Mouse (Mus musculus) MEL (cell line): Measurements from ENCODE around the gene Tnfrsf19. TPM values are rescaled to one million over a fixed set of nuclear protein-coding genes. Genes with fewer than 3 reads are reported as not detected.

Source experiments
- DNase-seq: peaks from one replicate; pipeline ENCODE4 v3.0.0; 2011; ENCODE audit warnings: low read depth, low spot score
- H3K27ac ChIP-seq: 2 replicates; pipeline ENCODE4 v1.5.1; 2012; ENCODE audit warnings: low read depth, mild to moderate bottlenecking, control low read depth, low read length, moderate library complexity; ENCODE audit not compliant: control insufficient read depth
- H3K27me3 ChIP-seq, 2 experiments: fragments of 150-350 bp in 1 of 2; sonication (generic) in 1 of 2; 2 replicates each; pipeline ENCODE4 v1.6.1; 2012; ENCODE audit warnings: low read length in 2 of 2, mild to moderate bottlenecking in 2 of 2, improper control_type of control experiment in 1 of 2, moderate library complexity in 1 of 2; ENCODE audit not compliant: insufficient read depth in 2 of 2, control insufficient read depth in 1 of 2
- H3K36me3 ChIP-seq, 2 experiments: 2 replicates each; pipeline ENCODE4 v1.6.1; 2012 to 2014; ENCODE audit warnings: low read length in 2 of 2, improper control_type of control experiment in 1 of 2, inconsistent platforms in 1 of 2, mild to moderate bottlenecking in 1 of 2; ENCODE audit not compliant: insufficient read depth in 2 of 2, control insufficient read depth in 1 of 2
- H3K4me1 ChIP-seq, 2 experiments: fragments of 150-350 bp in 1 of 2; sonication (generic) in 1 of 2; 2 replicates each; pipeline ENCODE4 v1.6.1; 2012; ENCODE audit warnings: low read length in 2 of 2, improper control_type of control experiment in 1 of 2, mild to moderate bottlenecking in 1 of 2; ENCODE audit not compliant: insufficient read depth in 2 of 2, control insufficient read depth in 1 of 2
- H3K4me3 ChIP-seq, 2 experiments: fragments of 150-350 bp in 1 of 2; sonication (generic) in 1 of 2; 2 replicates each; pipeline ENCODE4 v1.5.1; 2012; ENCODE audit warnings: low read depth in 2 of 2, low read length in 2 of 2, mild to moderate bottlenecking in 2 of 2, moderate library complexity in 2 of 2, control low read depth in 1 of 2, improper control_type of control experiment in 1 of 2; ENCODE audit not compliant: control insufficient read depth in 1 of 2, insufficient read depth in 1 of 2
- H3K79me2 ChIP-seq: 2 replicates; pipeline ENCODE4 v1.6.1; 2012; ENCODE audit warnings: mild to moderate bottlenecking, low read length, moderate library complexity; ENCODE audit not compliant: control insufficient read depth, poor library complexity, insufficient read depth
- H3K9ac ChIP-seq: 2 replicates; pipeline ENCODE4 v1.6.1; 2012; ENCODE audit warnings: low read depth, mild to moderate bottlenecking, control low read depth, low read length, moderate library complexity; ENCODE audit not compliant: control insufficient read depth, poor library complexity, severe bottlenecking
- H3K9me3 ChIP-seq: fragments of 150-350 bp; sonication (generic); replicated peaks from 2 replicates; pipeline ENCODE4 v1.6.1; 2012; ENCODE audit warnings: mild to moderate bottlenecking, low read length, improper control_type of control experiment, moderate library complexity; ENCODE audit not compliant: insufficient read depth
- BHLHE40 ChIP-seq: IDR thresholded peaks from 2 replicates; pipeline ENCODE4 v1.6.1; 2012; ENCODE audit warnings: low read depth, mild to moderate bottlenecking, inconsistent platforms, low read length, improper control_type of control experiment, borderline replicate concordance
- CHD1 ChIP-seq: IDR thresholded peaks from 2 replicates; pipeline ENCODE4 v1.6.1; 2012; ENCODE audit warnings: low read depth, mild to moderate bottlenecking, inconsistent platforms, low read length, improper control_type of control experiment
- CTCF ChIP-seq, 3 experiments: IDR thresholded peaks in 2 of 3; conservative IDR thresholded peaks in 1 of 3; 2 replicates each; pipeline ENCODE4 v1.5.1; 2011 to 2012; ENCODE audit warnings: low read length in 3 of 3, low read depth in 2 of 3, mild to moderate bottlenecking in 2 of 3, improper control_type of control experiment in 1 of 3, inconsistent platforms in 1 of 3, mixed read lengths in 1 of 3, moderate library complexity in 1 of 3; ENCODE audit not compliant: control insufficient read depth in 1 of 3, insufficient read depth in 1 of 3, poor library complexity in 1 of 3, severe bottlenecking in 1 of 3
- E2F4 ChIP-seq: IDR thresholded peaks from 2 replicates; pipeline ENCODE4 v1.6.1; 2011; ENCODE audit warnings: low read depth, low read length, improper control_type of control experiment, borderline replicate concordance
- EP300 ChIP-seq, 2 experiments: IDR thresholded peaks; 2 replicates each; pipeline ENCODE4 v1.6.1; 2011; ENCODE audit warnings: improper control_type of control experiment in 2 of 2, low read length in 2 of 2, low read depth in 1 of 2, mild to moderate bottlenecking in 1 of 2
- ETS1 ChIP-seq: IDR thresholded peaks from 2 replicates; pipeline ENCODE4 v1.6.1; 2012; ENCODE audit warnings: low read depth, mild to moderate bottlenecking, inconsistent platforms, low read length, improper control_type of control experiment, moderate library complexity
- GABPA ChIP-seq: IDR thresholded peaks from 2 replicates; pipeline ENCODE4 v1.6.1; 2012; ENCODE audit warnings: low read depth, mild to moderate bottlenecking, inconsistent platforms, low read length, improper control_type of control experiment, moderate library complexity
- GATA1 ChIP-seq: IDR thresholded peaks from 2 replicates; pipeline ENCODE4 v1.6.1; 2011; ENCODE audit warnings: low read depth, low read length, improper control_type of control experiment
- HCFC1 ChIP-seq: IDR thresholded peaks from 2 replicates; pipeline ENCODE4 v1.6.1; 2012; ENCODE audit warnings: low read depth, mild to moderate bottlenecking, inconsistent platforms, low read length, improper control_type of control experiment, moderate library complexity
- JUND ChIP-seq: IDR thresholded peaks from 2 replicates; pipeline ENCODE4 v1.6.1; 2011; ENCODE audit warnings: low read depth, mild to moderate bottlenecking, improper control_type of control experiment, low read length
- KAT2A ChIP-seq: conservative IDR thresholded peaks from 2 replicates; pipeline ENCODE4 v1.6.1; 2012; ENCODE audit warnings: low read depth, low read length, improper control_type of control experiment, inconsistent platforms
- MAFK ChIP-seq: IDR thresholded peaks from 2 replicates; pipeline ENCODE4 v1.6.1; 2011; ENCODE audit warnings: low read depth, mild to moderate bottlenecking, low read length, improper control_type of control experiment, borderline replicate concordance
- MAX ChIP-seq: IDR thresholded peaks from 2 replicates; pipeline ENCODE4 v1.6.1; 2011; ENCODE audit warnings: low read length, improper control_type of control experiment
- MAZ ChIP-seq: IDR thresholded peaks from 2 replicates; pipeline ENCODE4 v1.6.1; 2012; ENCODE audit warnings: low read depth, mild to moderate bottlenecking, inconsistent platforms, low read length, improper control_type of control experiment
- MXI1 ChIP-seq: IDR thresholded peaks from 2 replicates; pipeline ENCODE4 v1.6.1; 2011; ENCODE audit warnings: mild to moderate bottlenecking, low read depth, low read length, improper control_type of control experiment
- MYB ChIP-seq: IDR thresholded peaks from 2 replicates; pipeline ENCODE4 v1.6.1; 2011; ENCODE audit warnings: mild to moderate bottlenecking, low read depth, low read length, improper control_type of control experiment
- NELFE ChIP-seq: IDR thresholded peaks from 2 replicates; pipeline ENCODE4 v1.6.1; 2011; ENCODE audit warnings: low read depth, low read length, improper control_type of control experiment
- NRF1 ChIP-seq: IDR thresholded peaks from 2 replicates; pipeline ENCODE4 v1.6.1; 2014; ENCODE audit warnings: low read depth, mild to moderate bottlenecking, inconsistent platforms, low read length, improper control_type of control experiment, moderate library complexity; ENCODE audit not compliant: poor library complexity, insufficient read depth, severe bottlenecking
- POLR2AphosphoS5 ChIP-seq: IDR thresholded peaks from 2 replicates; pipeline ENCODE4 v1.6.1; 2012; ENCODE audit warnings: low read depth, borderline replicate concordance, mild to moderate bottlenecking, inconsistent platforms, low read length, moderate library complexity, mixed read lengths
- SIN3A ChIP-seq: IDR thresholded peaks from 2 replicates; pipeline ENCODE4 v1.6.1; 2012; ENCODE audit warnings: low read length, improper control_type of control experiment, inconsistent platforms
- SMC3 ChIP-seq: IDR thresholded peaks from 2 replicates; pipeline ENCODE4 v1.6.1; 2011; ENCODE audit warnings: low read depth, low read length, improper control_type of control experiment
- TCF12 ChIP-seq: IDR thresholded peaks from 2 replicates; pipeline ENCODE4 v1.6.1; 2014; ENCODE audit warnings: low read depth, mild to moderate bottlenecking, inconsistent platforms, low read length, improper control_type of control experiment, moderate library complexity
- USF1 ChIP-seq: IDR thresholded peaks from 2 replicates; pipeline ENCODE4 v1.6.1; 2014; ENCODE audit warnings: low read depth, mild to moderate bottlenecking, inconsistent platforms, low read length, improper control_type of control experiment, moderate library complexity
- USF2 ChIP-seq, 2 experiments: IDR thresholded peaks; 2 replicates each; pipeline ENCODE4 v1.6.1; 2011 to 2012; ENCODE audit warnings: improper control_type of control experiment in 2 of 2, low read length in 2 of 2, borderline replicate concordance in 1 of 2, inconsistent platforms in 1 of 2, low read depth in 1 of 2, mild to moderate bottlenecking in 1 of 2; ENCODE audit not compliant: insufficient read depth in 1 of 2
- ZC3H11A ChIP-seq: IDR thresholded peaks from 2 replicates; pipeline ENCODE4 v1.6.1; 2012; ENCODE audit warnings: low read depth, mild to moderate bottlenecking, inconsistent platforms, low read length, improper control_type of control experiment
- ZKSCAN1 ChIP-seq: IDR thresholded peaks from 2 replicates; pipeline ENCODE4 v1.6.1; 2012; ENCODE audit warnings: low read depth, mild to moderate bottlenecking, inconsistent platforms, low read length, improper control_type of control experiment, moderate library complexity
- ZNF384 ChIP-seq: IDR thresholded peaks from 2 replicates; pipeline ENCODE4 v1.6.1; 2012; ENCODE audit warnings: low read depth, mild to moderate bottlenecking, inconsistent platforms, low read length, improper control_type of control experiment
- polyA plus RNA-seq, 2 experiments: library from polyadenylated mRNA; stranded (reverse) in 1 of 2; unstranded in 1 of 2; fragments of >175 nt in 1 of 2; fragments of >200 nt in 1 of 2; gene quantifications; 2 replicates each; pipeline versions ENCODE4 v1.2.1 to v1.2.4; 2012; ENCODE audit warnings: low replicate concordance in 2 of 2, low read depth in 1 of 2; ENCODE audit not compliant: insufficient read length in 2 of 2, insufficient read depth in 1 of 2, missing spikeins in 1 of 2
- total RNA-seq: library from RNA; depleted of rRNA; stranded (reverse); fragments of 300-350 nt; gene quantifications from 2 replicates; pipeline ENCODE4 v1.2.3, GENCODE M21; 2012

Gene Tnfrsf19
- total and polyA plus RNA-seq, 3 experiments, result not detected

GRCm38 (mm10) chr14:60986926-60987325 is 59.4 kb downstream of the Tnfrsf19 start:
- Histone ChIP-seq H3K9ac (no peak overlapping the region), H3K27ac (no peak overlapping the region), H3K9me3 (no peaks in the 10 kb centered on the region), H3K27me3 (no peaks in the 10 kb centered on the region; a peak in 1 of 4 replicates), H3K4me1 (no peaks in the 10 kb centered on the region), H3K36me3 (no peaks in the 10 kb centered on the region), H3K79me2 (no peaks in the 10 kb centered on the region), H3K4me3 (no peak overlapping the region)
- no peak for TF ChIP-seq ZC3H11A
- TF ChIP-seq HCFC1, result no peak
- no peak for TF ChIP-seq ZNF384
- TF ChIP-seq USF2 (IDR thresholded peaks at IDR 0.05; ENCODE audit: borderline replicate concordance in 1 of 2, insufficient read depth in 1 of 2, low read depth in 1 of 2, low read length in 2 of 2), result no peak
- no peak for TF ChIP-seq GABPA
- no peak for TF ChIP-seq NRF1
- no peak for TF ChIP-seq NELFE
- TF ChIP-seq MYB, result no peak
- TF ChIP-seq SIN3A, result no peak
- TF ChIP-seq EP300 (IDR thresholded peaks at IDR 0.05; ENCODE audit: low read depth in 1 of 2, low read length in 2 of 2), result no peak
- TF ChIP-seq CTCF (IDR thresholded peaks at IDR 0.05 in 2 of 3, conservative IDR thresholded peaks at IDR 0.05 in 1 of 3; ENCODE audit: control insufficient read depth in 1 of 3, insufficient read depth in 1 of 3, low read depth in 2 of 3, low read length in 3 of 3, poor library complexity in 1 of 3, severe bottlenecking in 1 of 3), result no peak
- no peak for TF ChIP-seq USF1
- no peak for DNase-seq

DNA sequence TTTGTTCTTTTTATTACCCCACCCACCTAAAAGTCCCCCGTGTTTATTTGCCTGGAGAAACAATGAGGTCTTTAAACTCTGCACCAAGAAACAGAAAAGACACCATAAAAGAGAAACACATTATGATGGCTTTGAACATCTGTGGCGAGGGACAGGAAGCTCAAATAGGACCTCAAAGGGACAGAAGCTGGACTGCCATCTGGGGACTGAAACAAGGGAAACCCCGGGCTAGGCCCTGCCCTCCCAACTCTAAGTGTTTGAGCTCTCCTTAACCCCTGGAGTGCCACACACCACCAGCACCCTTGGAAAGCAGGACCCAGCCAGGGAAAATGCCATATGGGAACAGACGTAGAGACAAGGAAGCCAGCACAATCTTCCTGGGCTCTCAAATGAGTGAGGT is 61.2 kb downstream of the Tnfrsf19 start:
- Histone ChIP-seq H3K9me3 (no peaks in the 10 kb centered on the region), H3K4me3 (no peak overlapping the region), H3K27ac (no peak overlapping the region), H3K9ac (no peak overlapping the region), H3K4me1 (no peaks in the 10 kb centered on the region), H3K36me3 (no peaks in the 10 kb centered on the region), H3K27me3 (no peaks in the 10 kb centered on the region; a peak in 1 of 4 replicates), H3K79me2 (no peaks in the 10 kb centered on the region)
- TF ChIP-seq MXI1, result no peak
- no peak for TF ChIP-seq E2F4
- no peak for TF ChIP-seq HCFC1
- TF ChIP-seq MAZ, result no peak
- no peak for TF ChIP-seq MAX
- no peak for TF ChIP-seq CHD1
- no peak for TF ChIP-seq USF1
- TF ChIP-seq KAT2A, result no peak
- no peak for TF ChIP-seq TCF12
- TF ChIP-seq POLR2AphosphoS5, result no peak
- TF ChIP-seq JUND, result no peak
- no peak for TF ChIP-seq BHLHE40
- no peak for TF ChIP-seq SIN3A
- no peak for TF ChIP-seq MAFK
- TF ChIP-seq NRF1, result no peak
- no peak for TF ChIP-seq SMC3
- TF ChIP-seq CTCF (IDR thresholded peaks at IDR 0.05 in 2 of 3, conservative IDR thresholded peaks at IDR 0.05 in 1 of 3; ENCODE audit: control insufficient read depth in 1 of 3, insufficient read depth in 1 of 3, low read depth in 2 of 3, low read length in 3 of 3, poor library complexity in 1 of 3, severe bottlenecking in 1 of 3), result no peak
- TF ChIP-seq ZKSCAN1, result no peak
- TF ChIP-seq ETS1, result no peak
- no peak for TF ChIP-seq GATA1
- DNase-seq, result no peak
